20 mouse cellular contexts compared by ENCODE assay signal in the genomic region with DNA sequence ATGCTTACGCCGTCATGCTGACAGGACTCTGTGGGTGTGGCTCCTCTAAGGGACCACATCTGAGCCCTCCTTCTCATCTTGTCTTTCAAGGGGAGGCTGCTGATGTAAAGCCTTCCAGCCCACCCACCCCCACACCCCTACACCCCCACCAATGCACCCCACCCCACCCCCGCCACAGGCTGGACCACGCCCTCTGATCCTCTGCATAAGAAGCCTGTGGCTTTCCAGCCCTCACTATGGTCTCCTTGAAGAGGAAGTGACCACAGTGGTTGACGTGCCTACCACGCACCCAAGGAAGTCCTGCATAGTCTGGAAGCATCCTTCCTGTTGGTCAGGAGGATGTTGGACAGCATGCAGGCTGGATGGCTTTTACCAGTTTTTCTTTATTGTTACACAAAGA. TPM values are rescaled to one million over a fixed set of nuclear protein-coding genes. Genes with fewer than 3 reads are reported as not detected.
DNase-seq lines count a peak whose midpoint lies in the region; ATAC-seq and TF ChIP-seq lines count a peak whose summit lies in the region.
"Had no signal": no experiment of that assay in that cellular context is flagged by ENCODE, and none has a peak within 500 bp of the region (broad histone marks: within the 10 kb centered on the region; RNA-seq: fewer than 3 reads in every experiment).

No protein-coding gene starts in this region.

- WGBS in embryonic facial prominence, embryonic 14.5 days = 43% methylated on average over 5 of the region's 6 CpGs

- TF ChIP-seq POLR2A in CH12.LX (IDR thresholded peaks at IDR 0.05; ENCODE audit: low read depth, low read length) = no peak

- 0 out of 2 replicates have a peak, but pooled peaks have one; percentile 15 for TF ChIP-seq EP300 in CH12.LX (IDR thresholded peaks at IDR 0.05; ENCODE audit: low read length)

- H3K79me2 ChIP-seq in CH12.LX (replicated peaks; ENCODE audit: control insufficient read depth, extremely low read depth, insufficient read depth, poor library complexity, severe bottlenecking) = no peaks in the 10 kb centered on the region

- H3K4me2 ChIP-seq in CH12.LX (ENCODE audit: insufficient read depth, low read depth, poor library complexity, severe bottlenecking) = no peak overlapping the region
- H3K4me2 ChIP-seq in embryonic facial prominence, embryonic 14.5 days (ENCODE audit: low read depth, low read length) = no peak overlapping the region
- H3K4me2 ChIP-seq: liver, embryonic 15.5 days; midbrain, embryonic 13.5 days had no signal

- H3K36me3 ChIP-seq in CH12.LX (replicated peaks in 1 of 2; ENCODE audit: control insufficient read depth in 1 of 2, insufficient read depth in 1 of 2, low read length in 1 of 2) = no peaks in the 10 kb centered on the region
- H3K36me3 ChIP-seq in embryonic facial prominence, embryonic 14.5 days (ENCODE audit: control insufficient read depth, insufficient read depth, low read length) = no peaks in the 10 kb centered on the region
- H3K36me3 ChIP-seq: limb, embryonic 12.5 days; liver, embryonic 15.5 days; midbrain, embryonic 13.5 days had no signal

- peak; percentile 15 for DNase-seq in kidney, adult 9 months
- DNase-seq in kidney, postnatal 4 days = no peak
- no peak for DNase-seq in CH12.LX (ENCODE audit: extremely low read depth)
- DNase-seq in embryonic facial prominence, embryonic 14.5 days (ENCODE audit: low spot score) = no peak
- no peak for DNase-seq in right cerebral cortex, postnatal 36 days (ENCODE audit: low spot score in 2 of 2)
- no peak for DNase-seq in retina, embryonic 14.5 days (ENCODE audit: low spot score)
- DNase-seq: forebrain, postnatal 0 days; gastrocnemius, adult 2 months; heart, adult 18-20 months; kidney, postnatal 10 days; thymus, postnatal 25 days had no signal

- TF ChIP-seq CTCF in CH12.LX (conservative IDR thresholded peaks at IDR 0.05 in 1 of 2, IDR thresholded peaks at IDR 0.05 in 1 of 2; ENCODE audit: low read depth in 2 of 2, low read length in 2 of 2) = no peak

- in situ Hi-C loops in CH12.LX (cut with MboI; ENCODE audit: low pct_ligation_motif_present, low pct_unique_long_range_greater_than_20kb, low sequenced_read_pairs) = no loop called here

- H3K9ac ChIP-seq in CH12.LX (ENCODE audit: insufficient read depth, low read depth) = no peak overlapping the region
- H3K9ac ChIP-seq in embryonic facial prominence, embryonic 14.5 days (ENCODE audit: low read depth, low read length) = no peak overlapping the region
- H3K9ac ChIP-seq: forebrain, postnatal 0 days; limb, embryonic 12.5 days; liver, embryonic 15.5 days; midbrain, embryonic 13.5 days had no signal

- ATAC-seq in embryonic facial prominence, embryonic 14.5 days (ENCODE audit: low read depth) = no peak
- ATAC-seq in megakaryocyte progenitor cell, adult 5-6 weeks (replicated peaks; ENCODE audit: poor library complexity) = peak; percentile 42; the same call in 1 of the 2 replicates
- ATAC-seq: forebrain, postnatal 0 days; intestine, embryonic 16.5 days; midbrain, embryonic 13.5 days; Patski had no signal

- dilution Hi-C loops in CH12.LX (cut with MboI; ENCODE audit: extremely low pct_ligation_motif_present, extremely low pct_unique_long_range_greater_than_20kb, low sequenced_read_pairs) = no loop called here

- H3K27me3 ChIP-seq in CH12.LX (replicated peaks) = no peaks in the 10 kb centered on the region
- no peaks in the 10 kb centered on the region for H3K27me3 ChIP-seq in embryonic facial prominence, embryonic 14.5 days (replicated peaks; ENCODE audit: control insufficient read depth, insufficient read depth, low read length)
- H3K27me3 ChIP-seq: limb, embryonic 12.5 days; liver, embryonic 15.5 days; midbrain, embryonic 13.5 days; Patski had no signal

- H3K9me3 ChIP-seq in CH12.LX (replicated peaks; ENCODE audit: low read length) = no peaks in the 10 kb centered on the region
- no peaks in the 10 kb centered on the region for H3K9me3 ChIP-seq in embryonic facial prominence, embryonic 14.5 days (ENCODE audit: control insufficient read depth, low read length)
- H3K9me3 ChIP-seq: limb, embryonic 12.5 days; liver, embryonic 15.5 days; midbrain, embryonic 13.5 days had no signal

- no peak overlapping the region for H3K4me3 ChIP-seq in CH12.LX (replicated peaks in 1 of 3; ENCODE audit: low read depth in 2 of 3, low read length in 2 of 3, poor library complexity in 1 of 3)
- no peak overlapping the region for H3K4me3 ChIP-seq in embryonic facial prominence, embryonic 14.5 days (ENCODE audit: low read depth, low read length)
- H3K4me3 ChIP-seq: gastrocnemius, adult 2 months; left cerebral cortex, adult 2 months; limb, embryonic 12.5 days; liver, embryonic 15.5 days; midbrain, embryonic 13.5 days had no signal

- TF ChIP-seq RAD21 in CH12.LX (IDR thresholded peaks at IDR 0.05; ENCODE audit: low read depth, low read length) = no peak

- peaks cover 46 to 83% of the 10 kb centered on the region in 2 experiments for H3K4me1 ChIP-seq in CH12.LX (ENCODE audit: control insufficient read depth in 1 of 2, insufficient read depth in 2 of 2)
- H3K4me1 ChIP-seq in embryonic facial prominence, embryonic 14.5 days (ENCODE audit: control insufficient read depth, insufficient read depth, low read length) = peaks cover 16% of the 10 kb centered on the region

- no peak overlapping the region for H3K27ac ChIP-seq in CH12.LX (ENCODE audit: insufficient read depth, low read depth)
- peak overlapping the region; percentile 81 for H3K27ac ChIP-seq in embryonic facial prominence, embryonic 14.5 days (replicated peaks; ENCODE audit: low read depth, low read length)
- H3K27ac ChIP-seq: left cerebral cortex, adult 2 months; liver, embryonic 15.5 days; midbrain, embryonic 13.5 days had no signal

TF ChIP-seq in CH12.LX, 34 proteins besides CTCF, POLR2A, EP300 and RAD21:
- no peak for TF ChIP-seq KAT2A (IDR thresholded peaks at IDR 0.05; ENCODE audit: insufficient replicate concordance, low read length)
- 0 out of 2 replicates have a peak, but pooled peaks have one; percentile 25 for TF ChIP-seq ELF1 (IDR thresholded peaks at IDR 0.05; ENCODE audit: low read depth, low read length)
- no peak for TF ChIP-seq MAFK (IDR thresholded peaks at IDR 0.05; ENCODE audit: insufficient replicate concordance, low read length)

RNA-seq across cellular contexts. Expression of a gene that starts 15.5 kb away (rescaled TPM):
- 4.1 and 6.3 TPM in 2 replicates for total RNA-seq in CH12.LX (2012; rRNA removed)
- total RNA-seq in CH12.LX (2014; rRNA removed) = 5.0 and 5.7 TPM in 2 replicates
- polyA plus RNA-seq in CH12.LX (2012; ENCODE audit: insufficient read length, low read depth) = 27.7 and 28.1 TPM in 2 replicates
- polyA plus RNA-seq in embryonic facial prominence, embryonic 14.5 days (2014; fragmentation: Nextera tagmentation; extraction: Ambion mirVana) = 64.1 and 67.5 TPM in 2 replicates
- 4.8 and 5.3 TPM in 2 replicates for total RNA-seq in megakaryocyte progenitor cell, adult 5-6 weeks (2015)
- total RNA-seq in megakaryocyte progenitor cell, adult 5-6 weeks (2017) = 0.30 and 0.46 TPM in 2 replicates

RNA-seq across cellular contexts. Expression of a gene that starts 20.7 kb away (rescaled TPM):
- total RNA-seq in CH12.LX (2012; rRNA removed) (31.2 and 34.3 TPM in 2 replicates), CH12.LX (2014; rRNA removed) (26.0 and 32.1 TPM in 2 replicates)
- 47.2 and 60.0 TPM in 2 replicates for polyA plus RNA-seq in CH12.LX (2012; ENCODE audit: insufficient read length, low read depth)
- polyA plus RNA-seq in embryonic facial prominence, embryonic 14.5 days (2014; fragmentation: Nextera tagmentation; extraction: Ambion mirVana) = 0.42 and 0.55 TPM in 2 replicates
- 0.54 TPM in 2 replicates for total RNA-seq in megakaryocyte progenitor cell, adult 5-6 weeks (2015)
- 0.04 and 0.10 TPM in 2 replicates for total RNA-seq in megakaryocyte progenitor cell, adult 5-6 weeks (2017)
- total RNA-seq: gastrocnemius, adult 2 months had no signal
- polyA plus RNA-seq: hindbrain, embryonic 11.5 days; midbrain, embryonic 13.5 days had no signal

RNA-seq across cellular contexts. Expression of a gene that starts 28.7 kb away (rescaled TPM):
- total RNA-seq in CH12.LX (2012; rRNA removed) = not detected in 2 replicates
- not detected in 2 replicates for total RNA-seq in CH12.LX (2014; rRNA removed)
- polyA plus RNA-seq in CH12.LX (2012; ENCODE audit: insufficient read length, low read depth) = 0.14 and 0.36 TPM in 2 replicates
- polyA plus RNA-seq in embryonic facial prominence, embryonic 14.5 days (2014; fragmentation: Nextera tagmentation; extraction: Ambion mirVana) = 0.14 TPM in 1 of 2 replicates, not detected in the other
- not detected in 2 replicates for total RNA-seq in megakaryocyte progenitor cell, adult 5-6 weeks (2015)
- total RNA-seq in megakaryocyte progenitor cell, adult 5-6 weeks (2017) = not detected in 2 replicates
- total RNA-seq: heart, adult 18-20 months had no signal
- polyA plus RNA-seq: heart, embryonic 16.5 days; liver, embryonic 15.5 days had no signal

RNA-seq across cellular contexts. Expression of a gene that starts 47.3 kb away (rescaled TPM):
- 0.08 and 0.34 TPM in 2 replicates for total RNA-seq in CH12.LX (2012; rRNA removed)
- 0.24 TPM in 2 replicates for total RNA-seq in CH12.LX (2014; rRNA removed)
- 0.54 and 0.70 TPM in 2 replicates for polyA plus RNA-seq in CH12.LX (2012; ENCODE audit: insufficient read length, low read depth)
- polyA plus RNA-seq in embryonic facial prominence, embryonic 14.5 days (2014; fragmentation: Nextera tagmentation; extraction: Ambion mirVana) = 1.1 and 1.5 TPM in 2 replicates
- not detected in 2 replicates for total RNA-seq in megakaryocyte progenitor cell, adult 5-6 weeks (2015)
- total RNA-seq in megakaryocyte progenitor cell, adult 5-6 weeks (2017) = not detected in 2 replicates
- total RNA-seq: gastrocnemius, adult 2 months; heart, adult 18-20 months had no signal

RNA-seq across cellular contexts. Expression of a gene that starts 56.8 kb away (rescaled TPM):
- total RNA-seq in CH12.LX (2012; rRNA removed) (314 and 453 TPM in 2 replicates), CH12.LX (2014; rRNA removed) (142 and 160 TPM in 2 replicates)
- polyA plus RNA-seq in CH12.LX (2012; ENCODE audit: insufficient read length, low read depth) = 883 and 942 TPM in 2 replicates
- polyA plus RNA-seq in embryonic facial prominence, embryonic 14.5 days (2014; fragmentation: Nextera tagmentation; extraction: Ambion mirVana) = 27.9 and 29.2 TPM in 2 replicates
- 402 and 432 TPM in 2 replicates for total RNA-seq in megakaryocyte progenitor cell, adult 5-6 weeks (2015)
- total RNA-seq in megakaryocyte progenitor cell, adult 5-6 weeks (2017) = 164 and 243 TPM in 2 replicates
- polyA plus RNA-seq: Patski had no signal

Comparison
In these comparisons a context has a peak if more than half of its experiments do, and no peak if none do; other contexts are left out.
1. RNA of a gene that starts 20.7 kb away (total RNA-seq): 26.0 to 34.3 TPM in CH12.LX; 0.04 to 0.54 TPM in megakaryocyte progenitor cell, adult 5-6 weeks; every median in the first group is over 10 times any median in the second.